Mouse (Mus musculus): ENCODE results near the gene Sox5. TPM values are rescaled to one million over a fixed set of nuclear protein-coding genes. Genes with fewer than 3 reads are reported as not detected.
"Not testable (repeated sequence)": the region's sequence is repeated elsewhere in the genome, so short reads cannot be mapped to it uniquely, and the experiment has no call there.

The Sox5 gene
- total and polyA plus RNA-seq, 3 experiments = 0.08 to 0.47 (median 0.46) TPM

DNA sequence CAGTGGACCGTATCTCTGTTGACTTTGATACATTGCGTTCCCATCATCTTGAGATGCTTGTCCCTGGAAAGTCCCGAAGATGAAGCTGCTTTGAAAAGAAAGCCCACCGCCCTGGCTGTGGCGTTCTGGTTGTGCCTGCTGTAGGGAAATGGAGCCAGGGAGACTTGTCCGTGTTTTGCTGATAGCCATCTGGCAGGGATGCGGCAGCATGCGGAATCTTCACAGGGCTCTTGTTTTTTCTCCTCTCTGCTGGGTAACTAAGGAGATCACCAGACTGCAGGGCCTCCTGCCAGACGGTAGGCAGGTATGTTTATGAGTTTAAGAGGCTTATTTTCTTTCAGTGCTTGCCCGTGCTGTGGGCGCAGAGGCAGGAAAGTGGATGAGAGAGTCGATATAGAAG lies 499.0 kb downstream of the Sox5 start:
- in situ Hi-C loops (cut with MboI; ENCODE audit: low pct_ligation_motif_present, low pct_unique_long_range_greater_than_20kb, low sequenced_read_pairs) (no loop called here), dilution Hi-C loops (cut with MboI; ENCODE audit: extremely low pct_ligation_motif_present, extremely low pct_unique_long_range_greater_than_20kb, low sequenced_read_pairs) (no loop called here)
- H3K4me1 ChIP-seq (ENCODE audit: control insufficient read depth in 1 of 2, insufficient read depth in 2 of 2) = no peaks in the 10 kb centered on the region

DNA sequence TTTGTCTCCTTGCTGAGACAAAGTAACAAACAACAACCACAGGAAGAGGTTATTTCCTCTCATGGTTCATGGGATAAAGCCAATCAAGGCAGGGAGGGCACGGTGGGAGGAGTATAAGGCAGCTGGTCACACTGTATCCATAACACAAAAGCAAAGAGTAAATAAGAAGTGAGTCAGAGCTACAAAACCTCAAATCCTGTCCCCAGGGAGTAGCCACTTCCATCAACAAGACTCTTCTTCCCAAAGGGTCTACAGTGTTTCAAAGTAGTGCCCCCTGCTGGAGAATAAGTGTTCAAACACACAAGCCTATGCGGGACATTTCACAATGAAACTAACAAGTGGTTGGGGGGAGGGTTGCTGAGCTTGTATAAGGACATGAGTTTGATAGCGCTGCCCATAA lies 500.1 kb downstream of the Sox5 start:
- no peak overlapping the region for H3K4me2 ChIP-seq (ENCODE audit: insufficient read depth, low read depth, poor library complexity, severe bottlenecking)
- DNase-seq (ENCODE audit: extremely low read depth) = no peak
- dilution Hi-C loops (cut with MboI; ENCODE audit: extremely low pct_ligation_motif_present, extremely low pct_unique_long_range_greater_than_20kb, low sequenced_read_pairs) = no loop called here
- H3K79me2 ChIP-seq (replicated peaks; ENCODE audit: control insufficient read depth, extremely low read depth, insufficient read depth, poor library complexity, severe bottlenecking) = no peaks in the 10 kb centered on the region
- H3K36me3 ChIP-seq (replicated peaks in 1 of 2; ENCODE audit: control insufficient read depth in 1 of 2, insufficient read depth in 1 of 2, low read length in 1 of 2) = no peaks in the 10 kb centered on the region
- H3K27me3 ChIP-seq (replicated peaks) = no peaks in the 10 kb centered on the region
- no peak overlapping the region for H3K4me3 ChIP-seq (replicated peaks in 1 of 3; ENCODE audit: low read depth in 2 of 3, low read length in 2 of 3, poor library complexity in 1 of 3)
- no peak overlapping the region for H3K9ac ChIP-seq (ENCODE audit: insufficient read depth, low read depth)
- H3K4me1 ChIP-seq (ENCODE audit: control insufficient read depth in 1 of 2, insufficient read depth in 2 of 2) = no peaks in the 10 kb centered on the region
- H3K27ac ChIP-seq (ENCODE audit: insufficient read depth, low read depth) = no peak overlapping the region
- H3K9me3 ChIP-seq (replicated peaks; ENCODE audit: low read length) = no peaks in the 10 kb centered on the region
- TF ChIP-seq NRF1 (IDR thresholded peaks at IDR 0.05; ENCODE audit: low read depth, low read length) (no peak), ETS1 (conservative IDR thresholded peaks at IDR 0.05; ENCODE audit: low read depth, low read length) (no peak)
- in situ Hi-C loops (cut with MboI; ENCODE audit: low pct_ligation_motif_present, low pct_unique_long_range_greater_than_20kb, low sequenced_read_pairs) = no loop called here

More for the DNA sequence above, 499.0 kb downstream of the Sox5 start:
- H3K4me2 ChIP-seq (ENCODE audit: insufficient read depth, low read depth, poor library complexity, severe bottlenecking) = no peak overlapping the region
- H3K79me2 ChIP-seq (replicated peaks; ENCODE audit: control insufficient read depth, extremely low read depth, insufficient read depth, poor library complexity, severe bottlenecking) = no peaks in the 10 kb centered on the region
- H3K4me3 ChIP-seq (replicated peaks in 1 of 3; ENCODE audit: low read depth in 2 of 3, low read length in 2 of 3, poor library complexity in 1 of 3) = no peak overlapping the region
- H3K9me3 ChIP-seq (replicated peaks; ENCODE audit: low read length) = no peaks in the 10 kb centered on the region
- DNase-seq (ENCODE audit: extremely low read depth) = no peak
- no peak for TF ChIP-seq IRF4 (IDR thresholded peaks at IDR 0.05; ENCODE audit: low read depth, low read length)
- no peak overlapping the region for H3K9ac ChIP-seq (ENCODE audit: insufficient read depth, low read depth)
- no peaks in the 10 kb centered on the region for H3K36me3 ChIP-seq (replicated peaks in 1 of 2; ENCODE audit: control insufficient read depth in 1 of 2, insufficient read depth in 1 of 2, low read length in 1 of 2)
- no peaks in the 10 kb centered on the region for H3K27me3 ChIP-seq (replicated peaks)
- no peak overlapping the region for H3K27ac ChIP-seq (ENCODE audit: insufficient read depth, low read depth)

DNA sequence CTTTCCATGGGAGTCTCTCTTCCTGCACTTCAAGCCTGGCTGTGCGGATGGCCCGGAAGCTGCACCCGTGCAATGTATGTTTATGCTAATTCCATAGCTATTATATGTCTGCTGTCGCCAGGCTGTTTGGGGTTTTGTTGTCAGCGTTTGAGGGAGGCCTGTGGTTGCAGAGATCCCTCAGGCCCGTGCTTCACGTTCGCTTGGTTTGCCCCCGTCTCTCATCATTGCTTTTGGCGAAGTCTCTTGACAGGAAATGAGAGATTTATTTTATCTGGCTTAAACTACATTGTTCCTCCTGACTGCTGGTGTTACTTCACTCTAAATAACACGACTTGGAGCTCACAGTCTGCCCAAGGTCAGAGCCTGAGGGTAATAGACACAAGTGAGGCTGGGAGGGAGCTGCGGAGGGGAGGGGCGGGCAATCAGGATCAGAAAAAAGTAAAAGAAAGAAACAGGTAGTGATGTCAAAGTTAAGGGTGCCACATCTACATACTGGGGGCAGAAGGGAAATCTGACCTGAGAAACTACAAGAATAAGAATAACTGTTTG lies 503.2 kb downstream of the Sox5 start:
- H3K79me2 ChIP-seq (replicated peaks; ENCODE audit: control insufficient read depth, extremely low read depth, insufficient read depth, poor library complexity, severe bottlenecking) = no peaks in the 10 kb centered on the region
- in situ Hi-C loops (cut with MboI; ENCODE audit: low pct_ligation_motif_present, low pct_unique_long_range_greater_than_20kb, low sequenced_read_pairs) (no loop called here), dilution Hi-C loops (cut with MboI; ENCODE audit: extremely low pct_ligation_motif_present, extremely low pct_unique_long_range_greater_than_20kb, low sequenced_read_pairs) (no loop called here)
- no peaks in the 10 kb centered on the region for H3K4me1 ChIP-seq (ENCODE audit: control insufficient read depth in 1 of 2, insufficient read depth in 2 of 2)
- no peak overlapping the region for H3K27ac ChIP-seq (ENCODE audit: insufficient read depth, low read depth)
- H3K27me3 ChIP-seq (replicated peaks) = no peaks in the 10 kb centered on the region
- no peak overlapping the region for H3K4me2 ChIP-seq (ENCODE audit: insufficient read depth, low read depth, poor library complexity, severe bottlenecking)
- no peak for DNase-seq (ENCODE audit: extremely low read depth)
- no peaks in the 10 kb centered on the region for H3K36me3 ChIP-seq (replicated peaks in 1 of 2; ENCODE audit: control insufficient read depth in 1 of 2, insufficient read depth in 1 of 2, low read length in 1 of 2)
- H3K4me3 ChIP-seq (replicated peaks in 1 of 3; ENCODE audit: low read depth in 2 of 3, low read length in 2 of 3, poor library complexity in 1 of 3) = no peak overlapping the region
- H3K9ac ChIP-seq (ENCODE audit: insufficient read depth, low read depth) = no peak overlapping the region
- TF ChIP-seq EP300 (IDR thresholded peaks at IDR 0.05; ENCODE audit: low read length) = no peak
- no peak for TF ChIP-seq E2F4 (IDR thresholded peaks at IDR 0.05; ENCODE audit: insufficient replicate concordance, low read depth, low read length)
- TF ChIP-seq CHD2 (IDR thresholded peaks at IDR 0.05; ENCODE audit: low read length) = no peak
- no peak for TF ChIP-seq KAT2A (IDR thresholded peaks at IDR 0.05; ENCODE audit: insufficient replicate concordance, low read length)
- TF ChIP-seq POLR2A (IDR thresholded peaks at IDR 0.05; ENCODE audit: low read depth, low read length) = no peak
- TF ChIP-seq NELFE (IDR thresholded peaks at IDR 0.05; ENCODE audit: low read depth, low read length) = no peak
- no peak for TF ChIP-seq BHLHE40 (IDR thresholded peaks at IDR 0.05; ENCODE audit: low read depth, low read length)
- no peak for TF ChIP-seq ZMIZ1 (IDR thresholded peaks at IDR 0.05; ENCODE audit: low read depth, low read length)
- TF ChIP-seq ELF1 (IDR thresholded peaks at IDR 0.05; ENCODE audit: low read depth, low read length) = no peak
- no peak for TF ChIP-seq HCFC1 (IDR thresholded peaks at IDR 0.05; ENCODE audit: low read depth, low read length)
- H3K9me3 ChIP-seq (replicated peaks; ENCODE audit: low read length) = no peaks in the 10 kb centered on the region

DNA sequence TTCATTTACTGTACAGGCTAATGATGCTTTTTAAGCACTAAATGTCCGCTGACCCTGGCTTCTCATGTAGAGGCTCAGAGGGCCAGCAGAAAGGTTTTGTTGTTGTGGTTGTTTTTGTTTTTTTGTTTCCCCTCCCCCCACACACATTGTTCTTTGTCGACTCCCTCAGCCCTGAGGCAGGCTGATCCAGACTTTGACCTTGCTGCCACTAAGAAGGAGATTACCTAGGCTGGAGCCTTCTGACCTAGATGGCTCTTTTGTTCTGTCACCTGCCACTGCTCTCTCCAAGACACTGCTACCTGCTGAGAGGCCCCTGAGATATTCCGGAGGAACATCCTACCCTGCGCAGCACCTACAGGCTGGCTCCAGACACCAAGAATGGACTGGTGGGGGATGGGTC lies 508.4 kb downstream of the Sox5 start:
- H3K36me3 ChIP-seq (replicated peaks in 1 of 2; ENCODE audit: control insufficient read depth in 1 of 2, insufficient read depth in 1 of 2, low read length in 1 of 2); H3K27me3 ChIP-seq (replicated peaks); in situ Hi-C loops (cut with MboI; ENCODE audit: low pct_ligation_motif_present, low pct_unique_long_range_greater_than_20kb, low sequenced_read_pairs); H3K9ac ChIP-seq (ENCODE audit: insufficient read depth, low read depth); H3K27ac ChIP-seq (ENCODE audit: insufficient read depth, low read depth); H3K4me1 ChIP-seq (ENCODE audit: control insufficient read depth in 1 of 2, insufficient read depth in 2 of 2); H3K4me2 ChIP-seq (ENCODE audit: insufficient read depth, low read depth, poor library complexity, severe bottlenecking); H3K79me2 ChIP-seq (replicated peaks; ENCODE audit: control insufficient read depth, extremely low read depth, insufficient read depth, poor library complexity, severe bottlenecking); H3K4me3 ChIP-seq (replicated peaks in 1 of 3; ENCODE audit: low read depth in 2 of 3, low read length in 2 of 3, poor library complexity in 1 of 3); H3K9me3 ChIP-seq (replicated peaks; ENCODE audit: low read length); DNase-seq (ENCODE audit: extremely low read depth); dilution Hi-C loops (cut with MboI; ENCODE audit: extremely low pct_ligation_motif_present, extremely low pct_unique_long_range_greater_than_20kb, low sequenced_read_pairs): not testable (repeated sequence)

Measured in CH12.LX (cell line).